Mouse (Mus musculus) layer of hippocampus, adult 18-20 months (tissue): ENCODE data around the gene Ddx17. TPM values are rescaled to one million over a fixed set of nuclear protein-coding genes. Genes with fewer than 3 reads are reported as not detected.

Experiments used
- DNase-seq, 2 experiments: peaks; one replicate each; pipeline ENCODE4 v3.0.0; 2022; ENCODE audit warnings: low spot score in 2 of 2
- total RNA-seq, 2 experiments: library from RNA; stranded (reverse); gene quantifications; 2 replicates each; pipeline ENCODE4 v1.2.3; 2021

Ddx17 gene
- total RNA-seq, 2 experiments from 2014 or later = 277 to 299 TPM

GRCm38 (mm10) chr15:79519400-79520220 is 26.9 kb downstream of the Ddx17 start:
- DNase-seq = no peak

DNA sequence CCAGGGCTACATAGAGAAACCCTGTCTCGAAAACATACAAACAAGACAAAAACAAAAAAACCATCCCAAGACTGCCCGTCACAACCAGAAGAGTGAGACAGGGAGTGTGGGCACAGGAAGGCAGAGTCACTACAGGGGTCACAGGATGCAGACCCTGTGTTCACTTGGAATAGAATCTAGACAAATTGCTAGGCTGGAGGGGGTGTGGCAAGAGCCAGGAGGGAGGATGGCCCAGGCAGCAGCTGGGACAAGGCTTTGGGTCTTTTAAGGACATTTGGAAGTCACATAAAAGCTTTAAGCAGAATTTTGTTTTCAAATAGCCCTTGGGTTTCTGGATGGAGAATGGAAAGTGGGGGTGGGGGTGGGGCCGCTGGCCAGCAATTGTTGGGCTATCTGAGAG is 28.0 kb downstream of the Ddx17 start:
- DNase-seq = no peak

GRCm38 (mm10) chr15:79517710-79518109 is 28.8 kb downstream of the Ddx17 start:
- DNase-seq = no peak

- DNase-seq = no peak
These were observed 30.1 kb downstream of the Ddx17 start, which contains the start of gene Kdelr3 for GRCm38 (mm10) chr15:79516171-79517096. Gene Kdelr3, plus strand, starts transcription at chr15:79516411.

- DNase-seq = no peak
These were observed 32.6 kb downstream of the Ddx17 start for GRCm38 (mm10) chr15:79513940-79514339.

GRCm38 (mm10) chr15:79511553-79512320 is 34.8 kb downstream of the Ddx17 start:
- DNase-seq = peak; percentile 73 to 89

DNA sequence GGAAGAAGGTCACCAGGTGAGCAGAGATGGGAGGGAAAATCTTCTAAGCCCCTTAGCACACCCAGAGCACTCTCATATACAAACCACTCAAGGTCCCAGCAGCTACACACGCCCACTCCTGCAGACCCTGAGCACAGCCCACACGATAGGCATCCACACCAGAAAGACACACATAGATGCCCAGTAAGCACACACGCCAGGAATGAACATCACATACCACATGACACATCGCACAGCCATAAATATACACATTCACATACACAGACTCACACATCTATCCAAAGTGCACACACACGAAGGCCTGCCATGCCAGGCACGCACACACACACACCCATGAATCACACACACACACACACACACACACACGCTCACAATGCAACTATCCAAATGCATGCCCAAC is 36.1 kb downstream of the Ddx17 start:
- no peak for DNase-seq

DNA sequence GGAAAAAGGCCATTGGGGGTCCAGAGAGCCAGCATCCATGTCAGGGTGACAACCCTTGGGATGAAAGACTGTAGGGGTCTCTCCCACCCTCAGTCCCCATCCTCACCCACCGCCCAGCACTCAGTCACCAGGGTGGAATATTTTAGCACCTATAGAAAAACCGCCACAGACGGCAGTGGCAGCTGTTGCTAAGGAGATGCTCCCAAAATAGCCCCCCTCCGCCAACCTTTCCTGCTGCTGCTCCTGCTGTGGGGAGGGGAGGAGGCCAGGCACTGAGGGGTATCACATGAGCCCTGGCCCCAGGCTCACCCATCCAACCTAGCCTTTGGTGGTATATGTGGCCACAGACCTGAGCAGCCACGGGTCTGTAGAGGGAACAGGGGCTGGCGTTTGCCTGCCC is 36.5 kb downstream of the Ddx17 start:
- DNase-seq = no peak

- no peak for DNase-seq
These were observed 39.3 kb downstream of the Ddx17 start for GRCm38 (mm10) chr15:79507055-79507828.

DNA sequence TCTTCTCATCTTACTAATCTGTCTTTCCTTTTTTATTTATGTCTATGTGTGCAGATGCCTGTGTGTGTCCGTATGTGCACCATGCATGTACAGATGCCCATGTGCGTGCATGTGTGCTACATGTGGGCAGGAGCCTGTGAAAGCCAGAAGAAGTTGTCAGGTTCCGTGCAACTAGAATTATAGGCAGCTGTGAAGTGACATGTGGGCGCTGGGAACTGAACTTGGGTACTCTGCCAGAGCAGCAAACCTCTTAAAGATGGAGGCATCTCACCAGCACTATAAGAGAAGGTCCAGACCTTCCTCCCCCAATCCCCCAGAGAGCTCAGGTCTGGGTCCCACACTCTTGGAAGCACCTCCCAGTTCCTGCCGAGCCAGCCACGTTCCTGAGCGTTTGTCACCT is 40.1 kb downstream of the Ddx17 start:
- DNase-seq = no peak

GRCm38 (mm10) chr15:79505616-79506283 is 40.8 kb downstream of the Ddx17 start:
- peak; percentile 71 to 81 for DNase-seq

DNA sequence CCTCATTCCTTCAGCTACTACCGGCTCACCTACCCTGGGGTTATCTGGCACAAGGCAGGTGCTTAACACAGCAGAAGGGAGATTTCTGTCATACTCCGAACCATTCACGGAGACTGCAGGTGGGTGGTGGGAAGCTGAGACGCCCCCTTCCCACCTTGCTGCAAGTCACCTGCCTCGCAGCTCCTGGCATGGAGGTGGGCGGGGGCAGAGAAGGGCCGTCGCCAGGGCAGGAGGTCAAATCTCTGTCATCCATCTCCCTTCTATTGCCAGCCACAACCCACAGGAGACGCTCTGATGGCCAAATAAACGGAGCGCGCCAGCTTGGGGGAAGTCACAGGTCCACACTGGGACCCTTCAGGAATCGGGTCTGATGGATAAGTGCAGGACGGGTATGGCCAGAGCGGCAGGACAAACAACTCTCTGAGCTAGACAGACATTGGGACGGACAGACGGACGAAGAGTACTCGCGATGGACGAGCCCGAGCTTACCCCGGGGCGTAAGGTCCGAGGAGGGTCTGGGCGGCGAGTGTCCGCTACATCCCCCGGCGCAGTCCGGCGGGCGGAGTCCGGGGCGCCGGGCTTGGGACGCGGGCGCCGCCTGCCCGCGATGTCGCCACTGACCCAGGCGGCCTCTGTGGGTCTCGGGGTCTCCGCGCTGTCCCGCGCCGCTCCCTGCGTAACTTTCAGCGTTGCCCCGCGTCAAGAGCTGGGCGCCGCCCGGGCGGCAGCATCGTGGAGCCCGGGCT is 41.7 kb downstream of the Ddx17 start, which contains the start of gene Kcnj4:
Gene Kcnj4 (minus strand): TSS at position 535 of the 746 bp plus-strand sequence.
- no peak for DNase-seq

DNA sequence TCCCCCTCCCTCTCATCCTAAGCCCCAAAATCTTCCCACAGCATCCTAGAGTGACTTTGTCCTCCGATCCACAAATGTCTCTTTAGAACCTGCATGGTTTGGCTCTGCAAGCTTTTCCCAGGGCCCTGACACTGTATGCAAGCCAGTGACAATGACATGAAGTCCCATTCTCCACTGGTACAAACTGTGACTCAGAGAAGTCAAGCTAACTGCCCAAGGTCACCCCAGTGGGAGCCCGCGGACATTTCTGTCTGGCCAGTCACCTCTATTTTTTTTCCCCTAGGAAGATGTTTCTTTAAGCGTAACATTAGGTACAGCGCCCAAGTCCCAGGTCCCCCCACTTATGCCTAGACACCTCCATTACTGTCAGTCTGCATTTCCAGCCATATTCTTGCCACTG is 43.1 kb downstream of the Ddx17 start:
- peak in 1 of 2 experiments; percentile 53 for DNase-seq

DNA sequence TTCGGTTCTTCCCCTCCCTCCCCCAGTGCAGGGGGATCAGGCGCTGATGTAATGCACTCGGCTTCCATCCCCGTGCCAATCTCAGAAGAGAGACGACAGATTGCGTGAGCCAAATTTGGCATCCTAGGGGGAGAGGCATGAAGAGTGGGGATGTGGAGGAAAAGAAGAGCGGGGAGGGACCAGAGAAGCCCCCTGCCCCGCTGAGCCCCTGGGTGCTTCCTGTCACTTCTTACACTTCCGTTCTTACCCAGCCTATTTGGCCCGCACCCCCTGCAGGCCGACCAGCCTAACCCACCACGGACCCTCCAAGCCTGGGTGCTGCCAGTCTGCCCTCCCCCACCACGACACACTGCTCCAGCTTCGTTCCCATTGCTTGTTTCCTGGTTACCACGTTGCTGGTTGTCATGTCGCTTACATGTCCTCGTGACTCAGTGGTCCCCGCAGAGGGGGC is 43.6 kb downstream of the Ddx17 start:
- DNase-seq = peak; percentile 85 to 88

- no peak for DNase-seq
These were observed 46.4 kb downstream of the Ddx17 start for GRCm38 (mm10) chr15:79500110-79500509.

- DNase-seq = peak in 1 of 2 experiments; percentile 55
These were observed 53.0 kb downstream of the Ddx17 start for GRCm38 (mm10) chr15:79493527-79493926.

GRCm38 (mm10) chr15:79489463-79489862 is 57.1 kb downstream of the Ddx17 start:
- DNase-seq = no peak

DNA sequence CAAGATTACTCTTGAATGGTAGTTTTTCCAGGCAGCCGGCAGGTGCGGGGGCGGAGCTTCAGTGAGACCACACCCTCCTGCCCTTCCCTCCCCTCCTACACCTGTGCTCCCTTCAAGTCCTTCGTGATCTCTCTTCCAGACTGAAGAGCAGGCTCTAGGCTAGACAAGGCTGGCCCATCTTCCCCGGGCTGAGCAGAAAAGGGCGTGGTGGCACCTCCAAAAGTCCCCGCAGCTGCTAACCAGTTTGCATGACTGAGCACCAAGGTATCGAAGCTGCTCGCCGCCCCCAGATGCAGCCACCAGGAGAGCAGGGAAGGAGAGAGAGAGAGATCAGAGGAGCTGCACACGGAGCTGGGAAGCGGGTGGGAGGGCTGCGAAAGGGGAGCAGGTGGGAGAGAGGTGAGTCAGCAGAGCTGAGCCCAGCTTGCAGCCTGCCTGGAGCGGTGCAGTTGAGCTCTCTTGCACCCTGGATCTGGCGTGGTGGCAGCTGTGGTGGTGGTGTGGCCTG is 65.3 kb downstream of the Ddx17 start:
- peak in 1 of 2 experiments; percentile 29 for DNase-seq
